Mouse (Mus musculus): ENCODE measurements around the gene Lrrc61.

DNA sequence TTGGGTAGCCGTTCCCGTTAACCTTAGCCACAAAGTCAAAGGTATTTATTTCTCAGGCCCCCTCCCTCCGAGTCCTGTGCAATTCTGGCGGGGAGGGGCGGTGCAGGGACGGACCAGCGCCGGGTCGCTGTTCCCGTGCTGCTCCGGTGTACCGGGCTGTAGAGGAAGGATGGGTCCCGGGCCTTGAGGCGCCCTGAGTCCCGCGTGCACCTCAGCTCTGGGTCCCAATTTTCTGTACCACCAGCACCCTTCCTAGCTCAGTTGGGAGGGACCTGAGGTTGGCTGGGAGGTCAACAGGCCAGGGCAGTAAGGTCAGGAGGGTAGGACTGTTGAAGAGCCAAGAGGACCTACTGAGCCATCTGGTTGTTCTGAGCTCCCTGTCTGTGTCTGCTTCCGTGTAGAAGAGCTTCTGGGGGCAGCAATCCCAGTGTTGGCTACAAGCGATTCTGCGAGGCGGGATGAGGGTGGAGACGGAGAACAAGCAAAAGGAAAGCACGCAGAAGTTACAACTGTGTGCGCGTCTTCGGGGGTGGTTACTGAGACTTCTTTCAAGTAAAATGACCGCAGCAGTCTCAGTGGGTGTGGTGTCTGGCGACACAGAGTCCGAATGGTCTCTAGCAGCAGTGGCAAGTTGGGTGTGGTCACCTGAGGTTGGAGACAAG lies 47.6 kb downstream of the Lrrc61 start:
- TF ChIP-seq POLR2A (IDR thresholded peaks at IDR 0.05; ENCODE audit: borderline replicate concordance, control insufficient read depth, low read depth, low read length) (no peak), CTCF (IDR thresholded peaks at IDR 0.05; ENCODE audit: control insufficient read depth, insufficient read depth, low read length) (no peak)

All from bone marrow, adult 2 months (tissue).